Mouse (Mus musculus) midbrain, embryonic 15.5 days (tissue): ENCODE measurements around the gene Hsd11b1. TPM values are rescaled to one million over a fixed set of nuclear protein-coding genes. Genes with fewer than 3 reads are reported as not detected.

ENCODE experiments used
- ATAC-seq: fragments of 200-750 bp; cut with Nextera tagmentation; replicated peaks from 2 replicates; pipeline ENCODE4 v1.8.0; 2017; ENCODE audit warnings: moderate TSS enrichment
- H3K27ac ChIP-seq: fragments of 300-500 bp; sonication (generic); 2 replicates; pipeline ENCODE4 v1.5.1; 2015; ENCODE audit warnings: mild to moderate bottlenecking, inconsistent platforms
- H3K27me3 ChIP-seq: fragments of 300-500 bp; sonication (generic); replicated peaks from 2 replicates; pipeline ENCODE4 v1.6.1; 2015; ENCODE audit warnings: inconsistent platforms
- H3K36me3 ChIP-seq: fragments of 300-500 bp; sonication (generic); replicated peaks from 2 replicates; pipeline ENCODE4 v1.6.1; 2015; ENCODE audit warnings: inconsistent platforms
- H3K4me1 ChIP-seq: fragments of 300-500 bp; sonication (generic); 2 replicates; pipeline ENCODE4 v1.6.1; 2015; ENCODE audit warnings: inconsistent platforms
- H3K4me2 ChIP-seq: fragments of 300-500 bp; sonication (generic); 2 replicates; pipeline ENCODE4 v1.6.1; 2015; ENCODE audit warnings: inconsistent platforms, mild to moderate bottlenecking, moderate library complexity
- H3K4me3 ChIP-seq: fragments of 300-500 bp; sonication (generic); 2 replicates; pipeline ENCODE4 v1.5.1; 2015; ENCODE audit warnings: mild to moderate bottlenecking, inconsistent platforms
- H3K9ac ChIP-seq: fragments of 300-500 bp; sonication (generic); 2 replicates; pipeline ENCODE4 v1.6.1; 2015; ENCODE audit warnings: mild to moderate bottlenecking, inconsistent platforms
- H3K9me3 ChIP-seq: fragments of 300-500 bp; sonication (generic); 2 replicates; pipeline ENCODE4 v1.6.1; 2016; ENCODE audit warnings: inconsistent platforms
- WGBS: fragments of 180-500 bp; shearing (Covaris S2); methylation state at CpG from one replicate; pipeline ENCODE4 v1.1.7; 2015; ENCODE audit warnings: mixed read lengths; 5-methylcytosine and 5-hydroxymethylcytosine counted together
- polyA plus RNA-seq: library from polyadenylated mRNA; unstranded; fragments of >200 nt; fragmentation: Nextera tagmentation; extraction: Ambion mirVana; gene quantifications from 2 replicates; pipeline ENCODE4 v1.2.1, GENCODE M21; 2015

Hsd11b1 gene
- polyA plus RNA-seq, 1 experiment from 2014 or later = not detected

DNA sequence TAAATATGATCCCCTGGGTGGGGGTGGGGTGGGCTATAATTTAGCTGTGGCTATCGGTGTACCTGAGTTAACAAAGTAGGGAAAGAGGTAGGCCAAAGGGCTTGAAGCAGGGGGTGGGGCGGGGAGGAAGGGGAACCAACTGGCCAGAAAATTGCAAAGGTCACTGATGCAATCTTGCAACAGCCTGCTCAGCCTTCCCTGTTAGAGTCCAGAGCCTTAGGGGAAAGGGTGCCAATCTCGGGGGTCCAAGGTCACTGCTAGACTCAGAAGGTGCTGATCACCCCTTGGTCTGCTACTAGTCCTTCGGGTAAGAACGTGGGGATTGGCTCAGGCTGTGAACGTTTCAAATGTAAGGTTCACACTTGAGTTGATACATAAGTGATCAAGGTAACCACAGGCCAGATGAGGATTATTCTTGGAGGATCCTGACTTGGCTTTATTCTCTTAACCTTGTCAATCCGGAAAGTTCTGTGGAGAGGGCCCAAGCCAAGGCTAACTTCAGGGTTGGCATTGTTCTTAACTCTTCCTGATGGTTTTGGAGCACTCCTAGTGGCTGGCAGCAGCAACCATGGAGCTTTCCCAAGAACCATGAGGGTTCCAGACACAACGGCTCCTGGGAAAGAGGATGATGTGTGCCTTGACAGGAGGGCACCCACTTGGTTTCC, 10.7 kb upstream of the Hsd11b1 start:
- Histone ChIP-seq H3K36me3 (no peaks in the 10 kb centered on the region), H3K4me2 (no peak overlapping the region), H3K9ac (no peak overlapping the region), H3K27ac (no peak overlapping the region), H3K4me1 (peaks cover 13% of the 10 kb centered on the region), H3K27me3 (no peaks in the 10 kb centered on the region; the same call in 1 of the 2 replicates), H3K4me3 (no peak overlapping the region), H3K9me3 (no peaks in the 10 kb centered on the region)
- ATAC-seq = no peak
- 84% methylated on average over 8 of the region's 8 CpGs for WGBS

DNA sequence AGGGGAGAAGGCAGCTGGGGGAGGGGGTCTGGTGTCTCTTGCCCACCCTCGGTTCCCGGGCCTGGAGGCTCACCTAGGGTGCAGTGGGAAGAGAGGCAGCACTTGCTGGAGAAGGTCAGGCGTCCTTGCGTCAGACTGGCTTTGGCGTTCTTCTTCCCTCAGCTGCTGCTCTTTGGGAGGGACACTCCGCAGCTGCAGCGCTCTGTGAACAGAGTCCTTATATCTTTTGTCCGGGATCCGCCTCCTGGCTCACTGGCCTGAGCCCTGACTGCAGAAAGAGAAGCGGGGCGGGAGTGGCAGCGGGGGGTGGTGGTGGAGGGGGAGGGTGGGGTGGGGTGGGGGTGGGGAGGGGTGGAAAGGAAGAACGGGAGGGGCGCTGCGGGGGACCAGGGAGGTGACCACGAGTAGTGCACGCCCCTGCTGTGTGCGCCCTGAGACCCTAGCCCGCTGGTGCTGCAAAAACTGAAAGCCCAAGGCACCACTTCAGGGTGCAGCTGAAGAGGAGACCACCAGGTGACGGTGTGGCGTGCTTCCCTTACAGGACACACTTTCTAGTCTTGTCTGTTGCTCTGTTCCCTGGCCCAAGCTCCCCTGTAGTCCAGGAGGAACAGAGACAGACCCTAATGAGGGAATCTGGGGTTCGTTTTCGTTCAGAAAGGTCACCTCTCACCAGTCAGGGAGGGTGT, 9.2 kb upstream of the Hsd11b1 start, which contains the start of gene G0s2:
TSS of gene G0s2 (minus strand) at position 302 of the 686 bp plus-strand sequence.
- under 1% methylated on average over 20 of the region's 23 CpGs for WGBS
- no peaks in the 10 kb centered on the region; the same call in 1 of the 2 replicates for H3K27me3 ChIP-seq
- no peaks in the 10 kb centered on the region for H3K9me3 ChIP-seq
- H3K9ac ChIP-seq = peak within 1 kb of the TSS; percentile 44
- H3K4me2 ChIP-seq = peak within 1 kb of the TSS; percentile 54
- peak within 1 kb of the TSS; percentile 28 for H3K4me3 ChIP-seq
- peaks cover 13% of the 10 kb centered on the region for H3K4me1 ChIP-seq
- H3K36me3 ChIP-seq = no peaks in the 10 kb centered on the region
- peak within 1 kb of the TSS; percentile 63 for H3K27ac ChIP-seq
- peak; percentile 83 for ATAC-seq

DNA sequence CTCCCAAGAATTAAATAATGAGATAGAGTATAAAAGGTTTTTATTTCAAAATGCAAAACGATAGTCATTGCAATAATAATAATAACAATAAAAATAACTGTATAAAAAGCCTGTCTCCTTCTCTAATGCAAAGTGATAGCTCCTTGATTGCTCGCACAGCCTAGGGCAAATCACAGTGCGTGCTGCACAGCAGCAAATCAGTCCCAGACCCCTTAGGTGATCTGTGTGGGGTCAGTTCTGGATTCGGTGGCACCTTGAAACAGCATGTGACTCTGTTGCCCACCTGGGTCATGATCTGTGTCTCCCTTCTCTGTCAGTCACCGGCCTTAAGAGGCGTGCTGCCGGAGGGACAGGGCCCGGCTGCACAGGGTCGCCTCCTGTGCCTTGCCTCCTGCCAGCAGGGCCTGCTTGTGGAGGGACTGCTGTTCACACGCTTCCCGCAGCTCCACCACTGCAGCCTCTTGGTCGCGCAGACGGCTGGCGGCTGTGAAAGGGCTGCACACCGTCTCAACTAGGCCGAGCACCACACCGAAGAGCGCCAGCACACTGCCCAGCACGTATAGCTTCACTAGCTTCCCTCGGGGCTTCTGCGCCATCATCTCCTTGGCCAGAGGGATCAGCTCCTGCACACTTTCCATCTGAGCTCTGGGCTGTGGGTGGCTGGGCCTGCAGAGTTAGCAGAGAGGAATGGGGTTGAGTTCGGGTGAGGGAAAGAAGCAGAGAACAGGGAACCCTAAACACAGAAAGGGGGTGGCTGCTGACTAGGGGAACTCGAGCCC, 8.5 kb upstream of the Hsd11b1 start:
- peaks cover 13% of the 10 kb centered on the region for H3K4me1 ChIP-seq
- 7% methylated on average over 24 of the region's 24 CpGs for WGBS
- no peaks in the 10 kb centered on the region for H3K36me3 ChIP-seq
- H3K4me3 ChIP-seq = peak overlapping the region; percentile 28
- no peaks in the 10 kb centered on the region for H3K9me3 ChIP-seq
- H3K27me3 ChIP-seq = no peaks in the 10 kb centered on the region
- peak overlapping the region; percentile 63 for H3K27ac ChIP-seq
- peak overlapping the region; percentile 54 for H3K4me2 ChIP-seq
- peak overlapping the region; percentile 44 for H3K9ac ChIP-seq
- ATAC-seq = peak; percentile 83

DNA sequence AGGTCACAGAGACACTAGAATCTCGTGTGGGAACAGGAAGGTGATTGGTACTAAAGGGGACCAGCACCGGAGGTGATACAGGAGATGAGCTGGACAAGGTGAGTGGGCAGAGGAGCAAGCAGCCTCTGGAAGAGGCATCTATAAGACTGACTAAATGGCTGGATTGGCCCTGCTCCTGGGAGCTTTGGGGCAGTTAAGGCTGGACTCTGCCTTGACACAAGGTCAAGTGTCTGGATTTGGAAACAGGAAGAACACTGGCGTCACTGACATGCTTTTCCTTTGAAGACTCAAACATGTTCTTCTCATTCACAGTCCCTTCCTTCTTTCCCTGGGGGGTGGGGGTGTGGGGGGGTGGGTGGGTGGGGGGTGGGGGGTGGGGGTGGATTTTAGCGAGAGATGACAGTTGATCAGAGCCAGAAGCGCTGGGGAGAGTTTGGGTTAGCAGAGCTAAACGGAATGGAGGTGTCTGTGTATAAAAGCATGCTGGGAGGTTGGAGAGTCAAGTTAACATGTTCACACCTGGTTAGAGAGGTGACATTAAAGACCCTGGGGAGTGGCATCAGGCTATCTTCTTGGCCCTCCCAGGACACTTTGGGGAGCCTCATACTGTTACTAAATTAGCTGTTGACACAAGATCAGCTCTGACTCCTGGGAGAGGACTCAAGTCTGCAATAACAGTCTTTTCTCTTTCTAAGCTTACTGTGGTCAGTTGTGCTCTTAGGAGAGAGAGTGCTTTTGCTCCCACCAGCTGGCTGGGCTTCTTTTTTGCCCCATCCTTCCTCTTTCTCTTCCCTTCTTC, 7.3 kb upstream of the Hsd11b1 start:
- H3K27me3 ChIP-seq = no peaks in the 10 kb centered on the region
- H3K4me1 ChIP-seq = peaks cover 13% of the 10 kb centered on the region
- no peaks in the 10 kb centered on the region for H3K9me3 ChIP-seq
- 71% methylated on average over 6 of the region's 6 CpGs for WGBS
- no peak overlapping the region for H3K9ac ChIP-seq
- H3K27ac ChIP-seq = no peak overlapping the region
- ATAC-seq = no peak
- no peak overlapping the region for H3K4me3 ChIP-seq
- H3K4me2 ChIP-seq = no peak overlapping the region
- H3K36me3 ChIP-seq = no peaks in the 10 kb centered on the region

DNA sequence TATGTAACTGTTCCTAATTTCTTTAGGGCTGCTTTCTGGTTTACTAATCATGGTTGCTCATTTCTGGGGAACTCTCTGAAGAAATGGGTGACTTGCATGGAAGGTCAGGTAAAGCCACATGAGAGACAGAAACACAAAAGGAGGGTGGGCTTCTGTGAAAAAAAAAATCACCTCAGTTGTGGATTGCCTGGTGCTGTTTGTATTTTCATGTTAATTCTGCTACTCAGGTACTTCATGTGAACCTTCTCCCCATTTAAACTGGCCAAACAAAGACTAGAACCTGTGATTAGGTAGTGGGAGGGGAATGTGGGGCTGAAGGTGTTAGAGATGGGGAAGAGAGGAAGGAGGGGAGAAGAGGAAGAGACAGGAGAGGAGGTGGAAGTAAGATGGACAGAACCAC, 1.9 kb upstream of the Hsd11b1 start:
- Histone ChIP-seq H3K4me2 (no peak overlapping the region), H3K27ac (no peak overlapping the region), H3K36me3 (no peaks in the 10 kb centered on the region), H3K9me3 (no peaks in the 10 kb centered on the region), H3K4me1 (no peaks in the 10 kb centered on the region), H3K9ac (no peak overlapping the region), H3K27me3 (no peaks in the 10 kb centered on the region), H3K4me3 (no peak overlapping the region)
- ATAC-seq = no peak

DNA sequence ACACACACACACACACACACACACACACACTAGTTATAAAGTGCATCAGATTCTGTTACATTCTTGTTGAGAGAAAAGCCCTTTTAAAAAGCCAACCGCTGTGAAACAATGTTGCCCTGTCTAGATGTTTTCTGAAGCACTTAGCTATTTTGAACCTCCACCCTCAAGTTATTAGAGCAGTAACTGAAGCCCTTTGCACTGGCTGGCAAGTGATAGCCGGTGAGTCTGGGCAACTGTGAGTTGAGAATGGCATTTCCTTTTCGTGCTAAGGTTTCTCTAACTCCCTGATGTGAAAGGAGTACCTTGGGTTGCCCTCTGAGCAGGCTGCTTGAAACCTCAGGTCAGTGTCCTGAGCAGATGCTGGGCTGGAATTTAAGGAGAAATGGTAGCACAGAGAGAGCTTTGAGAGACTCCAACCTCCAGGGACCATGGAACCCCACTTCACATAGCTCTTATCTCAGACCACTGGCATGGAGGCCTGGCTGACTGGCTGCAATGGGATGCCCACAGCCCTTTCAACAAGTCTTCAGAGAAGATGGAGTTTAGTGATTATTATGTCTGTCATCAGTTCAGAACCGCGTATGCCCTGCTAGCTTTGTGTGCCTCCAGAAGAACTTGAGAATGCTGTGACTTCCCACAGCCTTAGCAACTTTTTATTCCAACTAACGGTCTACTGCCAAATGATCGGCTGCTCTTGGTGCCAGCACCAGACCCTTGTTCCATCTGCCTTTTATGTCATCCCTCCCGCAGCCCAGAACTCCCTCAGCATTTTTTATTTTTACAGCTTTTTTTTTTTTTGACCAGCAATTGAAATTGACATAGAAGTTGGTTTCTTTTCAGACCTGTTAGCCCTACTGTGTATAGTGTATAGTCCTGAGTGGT, 608 bp downstream of the Hsd11b1 start:
- Histone ChIP-seq H3K4me2 (no peak overlapping the region), H3K9ac (no peak overlapping the region), H3K27ac (no peak overlapping the region), H3K36me3 (no peaks in the 10 kb centered on the region), H3K9me3 (no peaks in the 10 kb centered on the region), H3K27me3 (no peaks in the 10 kb centered on the region), H3K4me3 (no peak overlapping the region), H3K4me1 (no peaks in the 10 kb centered on the region)
- WGBS = 77% methylated on average over 8 of the region's 8 CpGs
- no peak for ATAC-seq

DNA sequence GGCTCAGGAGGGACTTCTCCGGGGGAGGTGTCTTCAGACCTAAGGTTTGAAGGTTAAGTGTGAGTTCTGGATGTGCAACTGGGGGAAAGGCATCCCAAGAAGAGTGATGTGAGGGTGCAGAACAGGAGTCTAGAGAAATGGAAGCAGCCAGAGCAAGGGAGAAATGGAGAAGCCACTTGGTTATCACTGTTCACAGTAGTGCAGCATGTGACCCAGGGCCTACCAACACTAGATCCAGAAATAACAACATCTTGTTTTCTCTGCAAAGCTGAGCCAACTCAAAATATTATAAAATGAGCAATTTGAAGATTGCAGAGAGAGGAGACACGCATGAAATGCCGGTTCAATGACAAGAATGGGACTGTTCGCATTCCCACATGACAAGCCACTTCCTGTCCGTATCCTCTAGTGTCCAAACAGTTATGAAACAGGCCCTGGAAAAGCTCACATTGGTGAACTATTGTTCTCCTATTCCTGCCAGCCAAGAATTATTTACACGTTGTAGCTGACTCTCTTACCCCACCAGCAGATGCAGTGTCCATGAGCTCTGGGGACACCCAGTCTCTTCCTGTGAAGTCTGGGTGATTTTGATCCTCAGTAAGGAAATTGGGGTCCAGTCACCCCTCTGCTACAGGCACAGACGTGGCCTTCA, 1.9 kb downstream of the Hsd11b1 start:
- H3K27me3 ChIP-seq = no peaks in the 10 kb centered on the region
- H3K27ac ChIP-seq = no peak overlapping the region
- H3K9me3 ChIP-seq = no peaks in the 10 kb centered on the region
- WGBS = 82% methylated on average over 7 of the region's 7 CpGs
- H3K36me3 ChIP-seq = no peaks in the 10 kb centered on the region
- ATAC-seq = no peak
- H3K4me1 ChIP-seq = no peaks in the 10 kb centered on the region
- no peak overlapping the region for H3K9ac ChIP-seq
- no peak overlapping the region for H3K4me2 ChIP-seq
- H3K4me3 ChIP-seq = no peak overlapping the region

DNA sequence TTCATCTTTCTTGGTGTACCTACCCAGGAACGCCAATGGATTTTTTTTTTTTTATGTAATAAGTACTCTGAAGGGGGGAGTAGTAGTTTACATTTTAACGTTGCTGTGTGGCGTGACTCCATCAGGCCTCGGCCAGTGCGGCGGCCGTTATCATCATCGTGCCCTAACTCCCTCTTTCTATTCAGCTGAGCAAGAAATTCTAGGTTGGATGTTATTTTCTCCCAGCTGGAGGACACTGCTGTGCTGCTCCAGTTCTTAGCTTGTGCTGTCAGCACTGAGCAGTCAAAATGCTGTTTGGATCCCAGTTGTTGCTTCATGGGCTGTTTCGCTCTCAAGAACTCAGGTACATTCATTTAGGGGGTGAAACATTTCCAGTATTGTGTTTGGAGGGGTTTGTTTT, 4.3 kb downstream of the Hsd11b1 start:
- no peaks in the 10 kb centered on the region for H3K4me1 ChIP-seq
- 93% methylated on average over 9 of the region's 9 CpGs for WGBS
- H3K27ac ChIP-seq = no peak overlapping the region

DNA sequence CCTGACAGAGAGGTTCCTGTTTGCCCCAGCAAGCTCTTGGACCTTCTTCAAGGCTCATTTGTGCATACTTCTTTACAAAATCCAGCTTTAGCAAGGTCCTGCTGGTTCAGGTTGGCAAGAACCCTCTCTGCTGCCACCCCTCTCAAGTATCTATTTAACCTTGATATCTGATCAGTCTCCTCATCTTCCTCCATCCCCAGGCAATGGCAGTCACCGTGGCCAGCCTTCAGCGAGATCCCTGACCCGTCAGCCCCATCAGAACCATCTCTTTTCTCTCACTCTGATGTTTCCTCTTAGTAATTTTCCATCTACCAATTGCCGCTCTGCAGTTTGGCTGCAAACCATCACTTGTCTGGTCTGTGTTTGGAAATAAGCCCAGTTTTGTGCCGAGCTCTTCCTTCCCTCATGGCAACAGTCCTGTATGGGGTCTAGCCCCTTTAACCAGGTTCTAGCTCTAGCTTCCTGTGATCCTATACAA, 7.2 kb downstream of the Hsd11b1 start:
- no peak overlapping the region for H3K4me3 ChIP-seq
- H3K36me3 ChIP-seq = no peaks in the 10 kb centered on the region
- no peak overlapping the region for H3K27ac ChIP-seq
- no peaks in the 10 kb centered on the region for H3K4me1 ChIP-seq
- WGBS = 73% methylated on average over 5 of the region's 5 CpGs
- H3K4me2 ChIP-seq = no peak overlapping the region
- H3K9me3 ChIP-seq = no peaks in the 10 kb centered on the region
- H3K9ac ChIP-seq = no peak overlapping the region
- no peaks in the 10 kb centered on the region for H3K27me3 ChIP-seq
- no peak for ATAC-seq

More for the DNA sequence above, 4.3 kb downstream of the Hsd11b1 start:
- Histone ChIP-seq H3K27me3 (no peaks in the 10 kb centered on the region), H3K9me3 (no peaks in the 10 kb centered on the region), H3K4me3 (no peak overlapping the region), H3K9ac (no peak overlapping the region), H3K4me2 (no peak overlapping the region), H3K36me3 (no peaks in the 10 kb centered on the region)
- no peak for ATAC-seq

DNA sequence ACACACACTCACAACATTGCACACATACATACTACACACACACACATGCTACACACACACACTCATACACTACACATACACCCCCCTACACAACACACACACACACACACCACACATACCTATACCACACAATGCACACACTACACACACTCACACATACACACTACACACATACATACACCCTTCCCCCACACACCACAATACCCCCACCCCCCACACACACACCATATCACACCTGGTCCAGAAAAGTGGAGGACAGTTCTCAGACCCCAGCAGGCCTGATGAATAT, 7.6 kb downstream of the Hsd11b1 start:
- Histone ChIP-seq H3K36me3 (no peaks in the 10 kb centered on the region), H3K27ac (no peak overlapping the region), H3K4me2 (no peak overlapping the region), H3K4me3 (no peak overlapping the region), H3K27me3 (no peaks in the 10 kb centered on the region), H3K9me3 (no peaks in the 10 kb centered on the region), H3K4me1 (no peaks in the 10 kb centered on the region), H3K9ac (no peak overlapping the region)
- no peak; the same call in 1 of the 2 replicates for ATAC-seq
